Mouse (Mus musculus) spleen, adult 12 weeks (tissue): ENCODE measurements around the gene Nedd4.

Source experiments
- DNase-seq: peaks from one replicate; pipeline ENCODE4 v3.0.0; 2022; ENCODE audit warnings: low spot score

Nedd4 gene

GRCm38 (mm10) chr9:72791681-72792080 lies 129.5 kb downstream of the Nedd4 start:
- DNase-seq = no peak

GRCm38 (mm10) chr9:72795243-72795642 lies 133.1 kb downstream of the Nedd4 start:
- DNase-seq = no peak

GRCm38 (mm10) chr9:72797136-72797621 lies 135.0 kb downstream of the Nedd4 start:
- DNase-seq = no peak
